Mouse (Mus musculus): Measurements from ENCODE around the gene Trhde. TPM values are rescaled to one million over a fixed set of nuclear protein-coding genes. Genes with fewer than 3 reads are reported as not detected.

The Trhde gene
- total RNA-seq, 2 experiments from 2014 or later: 0.26 to 0.42 TPM

GRCm38 (mm10) chr10:114671791-114672415 lies 130.2 kb downstream of the Trhde start:
- no peak for TF ChIP-seq CTCF (IDR thresholded peaks at IDR 0.05)
- DNase-seq: no peak
- Histone ChIP-seq H3K4me3 (no peak overlapping the region), H3K27ac (no peak overlapping the region)
- intact Hi-C loops (cut with DNase I): no loop called here

DNA sequence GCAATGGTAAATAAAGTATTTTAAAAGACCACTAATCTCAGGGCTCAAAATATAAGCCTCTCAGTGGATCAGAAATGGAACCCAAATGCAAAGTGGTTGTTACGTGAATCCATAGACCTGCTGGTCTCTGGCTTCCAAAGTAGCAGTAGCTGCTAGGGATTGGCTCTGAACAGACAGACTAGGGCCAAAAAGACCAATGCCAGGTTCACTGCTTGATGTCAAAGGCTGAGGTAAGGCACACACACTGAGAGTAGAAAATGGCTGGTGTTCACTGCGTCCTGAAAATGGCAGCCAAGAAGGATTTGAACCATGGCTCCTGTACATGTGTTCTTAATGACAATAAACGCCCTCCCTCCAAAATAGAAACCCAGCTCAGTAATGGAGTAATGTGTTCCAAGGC lies 209.1 kb downstream of the Trhde start:
- Histone ChIP-seq H3K27ac (no peak overlapping the region), H3K4me3 (no peak overlapping the region)
- DNase-seq: no peak
- intact Hi-C loops (cut with DNase I): no loop called here
- no peak for TF ChIP-seq CTCF (IDR thresholded peaks at IDR 0.05)

- intact Hi-C loops (cut with DNase I): no loop called here
- Histone ChIP-seq H3K4me3 (no peak overlapping the region), H3K27ac (no peak overlapping the region)
- no peak for TF ChIP-seq CTCF (IDR thresholded peaks at IDR 0.05)
- DNase-seq: no peak
Observed at GRCm38 (mm10) chr10:114578926-114579325, 223.2 kb downstream of the Trhde start.

GRCm38 (mm10) chr10:114567891-114568290 lies 234.2 kb downstream of the Trhde start:
- intact Hi-C loops (cut with DNase I): no loop called here
- H3K27ac ChIP-seq: no peak overlapping the region
- DNase-seq: no peak
- no peak overlapping the region for H3K4me3 ChIP-seq
- no peak for TF ChIP-seq CTCF (IDR thresholded peaks at IDR 0.05)

DNA sequence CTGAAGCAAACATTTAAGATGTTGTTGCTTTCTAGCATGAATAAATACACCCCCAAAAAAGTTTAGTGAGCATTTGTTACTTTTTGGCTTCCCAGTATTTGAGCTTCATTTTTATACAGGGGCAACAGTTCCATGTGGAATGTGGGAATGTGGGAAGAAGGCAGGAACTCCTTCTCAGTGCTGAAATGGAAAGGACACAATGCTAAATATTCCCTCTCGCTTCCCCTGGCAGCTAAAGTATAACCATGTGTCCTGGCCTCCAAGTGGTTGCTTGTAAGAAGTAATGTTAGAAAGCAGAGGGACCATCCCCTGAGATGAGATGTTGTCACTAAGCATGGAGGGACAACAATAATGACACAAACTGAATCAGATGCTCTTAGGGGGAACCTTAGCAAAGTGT lies 292.9 kb downstream of the Trhde start:
- no peak for TF ChIP-seq CTCF (IDR thresholded peaks at IDR 0.05)
- no peak overlapping the region for H3K27ac ChIP-seq
- DNase-seq: no peak
- intact Hi-C loops (cut with DNase I): no loop called here
- no peak overlapping the region for H3K4me3 ChIP-seq

- DNase-seq: no peak
- no peak overlapping the region for H3K27ac ChIP-seq
- no peak for TF ChIP-seq CTCF (IDR thresholded peaks at IDR 0.05)
- H3K4me3 ChIP-seq: no peak overlapping the region
- intact Hi-C loops (cut with DNase I): no loop called here
Observed at GRCm38 (mm10) chr10:114488806-114489205, 313.3 kb downstream of the Trhde start.

DNA sequence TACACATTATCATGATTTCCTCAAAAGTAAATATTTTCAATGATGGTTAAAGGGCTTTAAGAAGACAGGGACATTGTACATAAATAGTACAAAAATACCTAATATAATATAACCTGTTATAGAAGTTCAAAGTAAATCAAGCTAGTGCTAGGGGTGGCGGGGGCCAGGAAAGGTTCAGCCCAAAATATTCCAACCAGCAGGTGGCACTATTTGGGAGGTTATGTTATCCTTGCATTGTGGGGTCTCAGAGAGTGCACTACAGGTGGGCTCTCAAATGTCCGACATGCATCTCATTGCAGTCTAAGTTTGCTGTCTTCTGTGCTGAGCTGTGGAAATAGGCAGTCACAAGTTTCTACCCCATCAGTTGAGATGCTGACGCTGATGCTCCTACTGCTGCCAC lies 346.5 kb downstream of the Trhde start:
- intact Hi-C loops (cut with DNase I): loop anchor here (5.0 kb wide), 1 partner anchor 642 kb away; no protein-coding TSS in a partner anchor
- Histone ChIP-seq H3K4me3 (no peak overlapping the region), H3K27ac (no peak overlapping the region)
- DNase-seq: no peak
- TF ChIP-seq CTCF (IDR thresholded peaks at IDR 0.05): peak; percentile 35; the same call in 1 of the 2 replicates

- TF ChIP-seq CTCF (IDR thresholded peaks at IDR 0.05): no peak
- intact Hi-C loops (cut with DNase I): no loop called here
- Histone ChIP-seq H3K27ac (no peak overlapping the region), H3K4me3 (no peak overlapping the region)
- no peak for DNase-seq
Observed at GRCm38 (mm10) chr10:114448116-114448515, 354.0 kb downstream of the Trhde start.

DNA sequence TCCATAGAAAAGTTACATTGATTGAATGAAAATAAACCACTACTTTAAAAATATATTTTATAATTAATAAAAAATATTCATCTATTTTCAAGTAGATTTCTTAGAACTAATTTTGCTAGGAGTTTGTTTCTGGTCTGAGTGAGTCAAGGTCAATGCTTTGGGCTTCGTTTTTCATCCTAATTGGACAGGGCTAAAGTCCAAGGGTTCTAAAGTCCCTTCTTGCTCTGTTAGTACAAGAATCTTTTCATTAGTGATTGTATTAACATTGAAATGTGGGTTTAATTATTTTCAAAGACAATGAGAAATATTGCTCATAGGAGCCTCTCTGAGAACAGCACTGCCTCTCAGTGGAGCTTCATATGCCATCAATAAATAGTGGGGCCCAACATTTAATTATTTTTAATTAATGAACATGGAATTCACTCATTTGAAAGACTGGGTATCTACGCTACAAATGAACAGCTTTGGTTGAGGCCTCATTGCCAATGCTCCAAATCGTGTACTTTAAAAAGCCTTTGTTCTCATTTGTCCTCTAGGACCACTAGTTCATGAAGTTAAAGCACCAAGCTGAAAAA lies 383.1 kb downstream of the Trhde start:
- Histone ChIP-seq H3K4me3 (no peak overlapping the region), H3K27ac (no peak overlapping the region)
- intact Hi-C loops (cut with DNase I): no loop called here
- no peak for TF ChIP-seq CTCF (IDR thresholded peaks at IDR 0.05)
- DNase-seq: no peak

DNA sequence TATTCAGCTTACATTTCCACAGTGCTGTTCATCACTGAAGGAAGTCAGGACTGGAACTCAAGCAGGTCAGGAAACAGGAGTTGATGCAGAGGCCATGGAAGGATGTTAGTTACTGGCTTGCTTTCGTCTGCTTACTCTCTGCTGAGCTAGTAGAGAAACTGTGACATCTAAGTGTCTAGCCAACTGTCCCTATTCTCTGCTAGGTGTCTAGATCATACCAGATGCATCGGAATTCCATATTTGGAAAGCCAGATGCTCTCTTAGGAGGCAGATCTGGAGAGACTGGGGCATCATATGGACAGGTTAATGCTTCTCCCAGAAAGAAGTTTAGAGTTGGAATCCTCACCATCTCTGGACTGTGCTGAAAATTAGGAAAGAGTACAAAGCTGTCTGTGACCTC lies 386.4 kb downstream of the Trhde start:
- intact Hi-C loops (cut with DNase I): no loop called here
- no peak for TF ChIP-seq CTCF (IDR thresholded peaks at IDR 0.05)
- no peak for DNase-seq
- Histone ChIP-seq H3K27ac (no peak overlapping the region), H3K4me3 (no peak overlapping the region)

DNA sequence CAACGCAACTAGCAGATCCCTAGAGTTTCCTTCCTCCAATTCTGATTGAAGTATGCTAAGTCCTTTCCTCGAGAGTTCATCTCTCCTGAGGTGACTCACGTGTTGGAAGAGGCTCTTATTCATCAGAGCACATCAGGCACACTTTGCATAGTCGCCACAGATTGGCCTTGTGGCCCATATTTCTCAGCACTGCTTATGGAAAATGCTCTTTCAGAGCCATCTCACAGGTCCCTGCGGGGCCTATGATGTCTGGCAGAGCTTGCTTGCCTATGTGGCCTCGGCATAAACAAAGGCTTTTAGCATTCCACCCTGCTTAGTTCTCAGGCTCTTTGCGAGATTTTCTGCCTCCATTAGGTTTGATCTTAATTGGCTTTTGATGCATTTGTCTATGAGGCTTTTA lies 396.8 kb downstream of the Trhde start:
- Histone ChIP-seq H3K27ac (no peak overlapping the region), H3K4me3 (no peak overlapping the region)
- no peak for DNase-seq
- intact Hi-C loops (cut with DNase I): no loop called here
- TF ChIP-seq CTCF (IDR thresholded peaks at IDR 0.05): no peak

DNA sequence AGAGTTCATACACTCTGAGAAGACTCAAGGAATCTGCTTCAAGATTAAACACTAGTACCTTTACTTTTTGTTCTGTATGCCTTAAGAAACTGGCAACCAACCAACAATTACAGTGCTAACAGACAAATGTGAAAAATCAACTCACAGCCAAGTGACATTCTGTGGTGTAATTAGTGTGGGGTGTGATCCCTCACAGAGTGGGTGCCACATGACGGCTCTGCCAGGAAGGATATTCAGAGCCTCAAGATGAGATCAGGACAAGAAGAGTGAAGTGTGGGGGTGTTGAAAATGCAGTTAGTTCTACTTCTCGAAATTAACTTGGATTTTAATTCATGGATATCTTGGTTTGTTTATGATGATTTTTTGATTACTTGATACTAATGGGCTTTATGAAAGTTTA lies 398.3 kb downstream of the Trhde start:
- Histone ChIP-seq H3K4me3 (no peak overlapping the region), H3K27ac (no peak overlapping the region)
- TF ChIP-seq CTCF (IDR thresholded peaks at IDR 0.05): no peak
- DNase-seq: no peak
- intact Hi-C loops (cut with DNase I): no loop called here

DNA sequence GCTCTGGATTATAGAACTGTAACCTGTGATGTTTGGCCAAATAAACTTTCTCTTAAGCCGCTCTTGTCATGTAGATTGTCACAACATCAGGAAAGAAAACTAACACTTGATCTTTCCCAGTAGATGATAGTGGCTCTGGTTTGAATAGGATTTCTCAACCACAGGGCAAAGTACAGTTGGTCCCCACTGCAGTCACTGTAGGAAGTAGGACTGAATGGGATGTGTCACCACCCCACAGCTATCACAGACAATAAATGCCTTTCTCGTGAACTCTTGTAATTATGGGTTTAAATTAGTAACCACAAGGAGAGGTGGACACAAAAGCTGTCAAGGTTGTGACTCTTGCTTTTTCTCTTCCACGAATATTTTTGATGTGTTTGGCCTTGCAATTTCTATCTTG lies 431.3 kb downstream of the Trhde start:
- intact Hi-C loops (cut with DNase I): no loop called here
- no peak for DNase-seq
- Histone ChIP-seq H3K27ac (no peak overlapping the region), H3K4me3 (no peak overlapping the region)
- no peak for TF ChIP-seq CTCF (IDR thresholded peaks at IDR 0.05)

DNA sequence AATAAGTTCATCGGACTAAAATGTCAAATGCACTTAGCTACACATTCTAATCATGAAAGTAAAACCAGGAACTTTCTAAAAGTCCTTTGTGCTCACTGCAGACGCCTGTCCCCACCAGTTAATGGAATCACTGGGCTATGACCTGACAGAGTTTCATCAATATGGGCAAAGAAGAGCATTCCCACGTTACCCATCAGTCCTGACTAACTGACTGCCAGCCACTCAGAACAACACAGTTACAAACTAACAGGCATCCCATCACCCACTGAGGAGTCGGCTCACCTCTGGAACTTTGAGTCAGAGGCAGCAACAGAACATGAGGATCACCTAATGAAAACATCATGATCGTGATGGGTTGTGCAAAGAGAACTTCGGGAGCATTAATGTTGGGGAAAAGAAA lies 438.7 kb downstream of the Trhde start:
- Histone ChIP-seq H3K27ac (no peak overlapping the region), H3K4me3 (no peak overlapping the region)
- no peak for TF ChIP-seq CTCF (IDR thresholded peaks at IDR 0.05)
- DNase-seq: no peak
- intact Hi-C loops (cut with DNase I): no loop called here
